Mouse (Mus musculus) forebrain, embryonic 11.5 days (tissue): ENCODE measurements around the gene Pkd1l1. TPM values are rescaled to one million over a fixed set of nuclear protein-coding genes. Genes with fewer than 3 reads are reported as not detected.

Source experiments
- ATAC-seq: fragments of 200-750 bp; cut with Nextera tagmentation; replicated peaks from 2 replicates; pipeline ENCODE4 v1.8.0; 2017; ENCODE audit warnings: moderate TSS enrichment; ENCODE audit not compliant: low FRiP score
- DNase-seq: peaks from one replicate; pipeline ENCODE4 v3.0.0-alpha.2; 2017; ENCODE audit warnings: low spot score
- H3K27ac ChIP-seq: fragments of 300-500 bp; sonication (generic); 2 replicates; pipeline ENCODE4 v1.5.1; 2014; ENCODE audit warnings: low read depth, low read length
- H3K27me3 ChIP-seq: fragments of 300-500 bp; sonication (generic); 2 replicates; pipeline ENCODE4 v1.6.1; 2014; ENCODE audit warnings: mild to moderate bottlenecking, low read length, mixed read lengths; ENCODE audit not compliant: control insufficient read depth, insufficient read depth
- H3K36me3 ChIP-seq: fragments of 300-500 bp; sonication (generic); 2 replicates; pipeline ENCODE4 v1.6.1; 2014; ENCODE audit warnings: mild to moderate bottlenecking, low read length, moderate library complexity, mixed read lengths; ENCODE audit not compliant: control insufficient read depth, insufficient read depth
- H3K4me1 ChIP-seq: fragments of 300-500 bp; sonication (generic); replicated peaks from 2 replicates; pipeline ENCODE4 v1.6.1; 2014; ENCODE audit warnings: low read length, mixed read lengths; ENCODE audit not compliant: control insufficient read depth, insufficient read depth
- H3K4me2 ChIP-seq: fragments of 300-500 bp; sonication (generic); 2 replicates; pipeline ENCODE4 v1.6.1; 2014; ENCODE audit warnings: low read depth, mild to moderate bottlenecking, low read length, moderate library complexity, mixed read lengths; ENCODE audit not compliant: severe bottlenecking
- H3K4me3 ChIP-seq: fragments of 300-500 bp; sonication (generic); 2 replicates; pipeline ENCODE4 v1.5.1; 2014; ENCODE audit warnings: low read depth, low read length
- H3K9ac ChIP-seq: fragments of 300-500 bp; sonication (generic); 2 replicates; pipeline ENCODE4 v1.6.1; 2014; ENCODE audit warnings: low read length
- H3K9me3 ChIP-seq: fragments of 300-500 bp; sonication (generic); 2 replicates; pipeline ENCODE4 v1.6.1; 2016; ENCODE audit warnings: low read length, mixed read lengths; ENCODE audit not compliant: control insufficient read depth
- WGBS: fragments of 180-500 bp; shearing (Covaris S2); extraction: QIAGEN DNeasy Blood & Tissue Kit; methylation state at CpG from one replicate; pipeline ENCODE4 v1.1.7; 2014; 5-methylcytosine and 5-hydroxymethylcytosine counted together
- polyA plus RNA-seq: library from polyadenylated mRNA; unstranded; fragments of >200 nt; fragmentation: Nextera tagmentation; extraction: Ambion mirVana; gene quantifications from 2 replicates; pipeline ENCODE4 v1.2.1, GENCODE M21; 2014

The Pkd1l1 gene
- polyA plus RNA-seq, 1 experiment from 2014 or later, result not detected

- 77% methylated on average over 4 of the region's 4 CpGs for WGBS
- no peak for ATAC-seq
- no peak overlapping the region for H3K9ac ChIP-seq
- H3K9me3 ChIP-seq, result no peaks in the 10 kb centered on the region; the same call in 1 of the 2 replicates
- H3K4me2 ChIP-seq, result no peak overlapping the region
- no peak overlapping the region for H3K4me3 ChIP-seq
- no peaks in the 10 kb centered on the region for H3K27me3 ChIP-seq
- H3K27ac ChIP-seq, result no peak overlapping the region
- no peaks in the 10 kb centered on the region; the same call in 1 of the 2 replicates for H3K36me3 ChIP-seq
- DNase-seq, result no peak
- no peaks in the 10 kb centered on the region for H3K4me1 ChIP-seq
These were observed 15.0 kb upstream of the Pkd1l1 start for GRCm38 (mm10) chr11:8988084-8988483.

GRCm38 (mm10) chr11:8986058-8986457 is 13.0 kb upstream of the Pkd1l1 start:
- no peak for DNase-seq

GRCm38 (mm10) chr11:8983237-8983861 is 10.3 kb upstream of the Pkd1l1 start:
- WGBS, result 40% methylated on average over 6 of the region's 6 CpGs
- Histone ChIP-seq H3K4me1 (no peaks in the 10 kb centered on the region), H3K4me3 (no peak overlapping the region), H3K27ac (no peak overlapping the region), H3K9ac (no peak overlapping the region), H3K27me3 (no peaks in the 10 kb centered on the region), H3K4me2 (no peak overlapping the region), H3K9me3 (no peaks in the 10 kb centered on the region), H3K36me3 (no peaks in the 10 kb centered on the region)
- ATAC-seq, result peak; percentile 42; the same call in 1 of the 2 replicates
- peak; percentile 88 for DNase-seq

More at GRCm38 (mm10) chr11:8986058-8986457, 13.0 kb upstream of the Pkd1l1 start:
- ATAC-seq, result no peak
- Histone ChIP-seq H3K4me1 (no peaks in the 10 kb centered on the region), H3K4me2 (no peak overlapping the region), H3K9ac (no peak overlapping the region), H3K4me3 (no peak overlapping the region), H3K27ac (no peak overlapping the region), H3K27me3 (no peaks in the 10 kb centered on the region), H3K36me3 (no peaks in the 10 kb centered on the region; the same call in 1 of the 2 replicates), H3K9me3 (no peaks in the 10 kb centered on the region)

GRCm38 (mm10) chr11:8978154-8978553 is 5.1 kb upstream of the Pkd1l1 start:
- Histone ChIP-seq H3K4me2 (no peak overlapping the region), H3K27me3 (no peaks in the 10 kb centered on the region), H3K4me3 (no peak overlapping the region), H3K9ac (no peak overlapping the region), H3K27ac (no peak overlapping the region), H3K9me3 (no peaks in the 10 kb centered on the region), H3K4me1 (no peaks in the 10 kb centered on the region), H3K36me3 (no peaks in the 10 kb centered on the region)
- ATAC-seq, result no peak
- DNase-seq, result no peak
- WGBS, result 89% methylated on average over 4 of the region's 4 CpGs

GRCm38 (mm10) chr11:8972093-8972492 is 973 bp downstream of the Pkd1l1 start:
- no peak overlapping the region for H3K4me2 ChIP-seq
- no peaks in the 10 kb centered on the region for H3K36me3 ChIP-seq
- H3K27me3 ChIP-seq, result no peaks in the 10 kb centered on the region
- H3K27ac ChIP-seq, result no peak overlapping the region
- 94% methylated on average over 6 of the region's 6 CpGs for WGBS
- H3K9me3 ChIP-seq, result no peaks in the 10 kb centered on the region
- no peaks in the 10 kb centered on the region for H3K4me1 ChIP-seq
- ATAC-seq (no peak), DNase-seq (no peak)
- H3K4me3 ChIP-seq, result no peak overlapping the region
- no peak overlapping the region for H3K9ac ChIP-seq

GRCm38 (mm10) chr11:8970509-8970908 is 2.6 kb downstream of the Pkd1l1 start:
- Histone ChIP-seq H3K36me3 (no peaks in the 10 kb centered on the region), H3K9me3 (no peaks in the 10 kb centered on the region), H3K9ac (no peak overlapping the region), H3K4me3 (no peak overlapping the region), H3K27ac (no peak overlapping the region), H3K4me2 (no peak overlapping the region), H3K4me1 (no peaks in the 10 kb centered on the region), H3K27me3 (no peaks in the 10 kb centered on the region)
- 84% methylated on average over 9 of the region's 9 CpGs for WGBS
- ATAC-seq (no peak), DNase-seq (no peak)

- ATAC-seq (no peak), DNase-seq (no peak)
- H3K9me3 ChIP-seq, result no peaks in the 10 kb centered on the region
- no peaks in the 10 kb centered on the region for H3K4me1 ChIP-seq
- H3K27ac ChIP-seq, result no peak overlapping the region
- H3K36me3 ChIP-seq, result no peaks in the 10 kb centered on the region
- H3K9ac ChIP-seq, result no peak overlapping the region
- H3K27me3 ChIP-seq, result no peaks in the 10 kb centered on the region
- no peak overlapping the region for H3K4me2 ChIP-seq
- WGBS, result 92% methylated on average over 7 of the region's 7 CpGs
- H3K4me3 ChIP-seq, result no peak overlapping the region
These were observed 5.0 kb downstream of the Pkd1l1 start for GRCm38 (mm10) chr11:8968094-8968493.

- Histone ChIP-seq H3K9ac (no peak overlapping the region), H3K27ac (no peak overlapping the region), H3K27me3 (no peaks in the 10 kb centered on the region), H3K4me2 (no peak overlapping the region), H3K36me3 (no peaks in the 10 kb centered on the region), H3K4me3 (no peak overlapping the region), H3K9me3 (no peaks in the 10 kb centered on the region), H3K4me1 (no peaks in the 10 kb centered on the region; the same call in 1 of the 2 replicates)
- ATAC-seq (no peak), DNase-seq (no peak)
- 47% methylated on average over 10 of the region's 10 CpGs for WGBS
These were observed 14.5 kb downstream of the Pkd1l1 start for GRCm38 (mm10) chr11:8958572-8958971.

- Histone ChIP-seq H3K4me1 (no peaks in the 10 kb centered on the region; the same call in 1 of the 2 replicates), H3K9ac (no peak overlapping the region), H3K9me3 (no peaks in the 10 kb centered on the region), H3K4me3 (no peak overlapping the region), H3K27me3 (no peaks in the 10 kb centered on the region), H3K27ac (no peak overlapping the region), H3K4me2 (no peak overlapping the region), H3K36me3 (no peaks in the 10 kb centered on the region)
- ATAC-seq (no peak), DNase-seq (no peak)
- 71% methylated on average over 4 of the region's 4 CpGs for WGBS
These were observed 15.0 kb downstream of the Pkd1l1 start for GRCm38 (mm10) chr11:8958108-8958507.
